Mouse (Mus musculus): ENCODE measurements around the gene Shbg. TPM values are rescaled to one million over a fixed set of nuclear protein-coding genes. Genes with fewer than 3 reads are reported as not detected.

The Shbg gene
- polyA plus RNA-seq, 1 experiment from 2014 or later, result not detected

- H3K27ac ChIP-seq (ENCODE audit: low read depth, low read length), result no peak overlapping the region
- DNase-seq (ENCODE audit: low spot score), result no peak
- H3K36me3 ChIP-seq (ENCODE audit: control insufficient read depth, insufficient read depth, low read length), result no peaks in the 10 kb centered on the region
- H3K4me1 ChIP-seq (ENCODE audit: control insufficient read depth, insufficient read depth, low read length), result peaks cover 8% of the 10 kb centered on the region
- no peak overlapping the region for H3K9ac ChIP-seq (ENCODE audit: low read length)
- H3K27me3 ChIP-seq (ENCODE audit: control insufficient read depth, insufficient read depth, low read length), result 0 out of 2 replicates have a peak, but pooled peaks cover 5% of the 10 kb centered on the region
- H3K9me3 ChIP-seq (ENCODE audit: control insufficient read depth, low read length), result no peaks in the 10 kb centered on the region
- H3K4me2 ChIP-seq (ENCODE audit: low read depth), result no peak overlapping the region
- ATAC-seq (ENCODE audit: insufficient read depth, low FRiP score, low TSS enrichment), result no peak
- no peak overlapping the region for H3K4me3 ChIP-seq (ENCODE audit: low read depth, low read length)
- 7% methylated on average over 9 of the region's 9 CpGs for WGBS
Measured at GRCm38 (mm10) chr11:69599436-69599835, 18.3 kb downstream of the Shbg start.

- ATAC-seq (ENCODE audit: insufficient read depth, low FRiP score, low TSS enrichment) (no peak), DNase-seq (ENCODE audit: low spot score) (no peak)
- no peaks in the 10 kb centered on the region for H3K9me3 ChIP-seq (ENCODE audit: control insufficient read depth, low read length)
- H3K27ac ChIP-seq (ENCODE audit: low read depth, low read length), result no peak overlapping the region
- 96% methylated on average over 6 of the region's 6 CpGs for WGBS
- no peak overlapping the region for H3K4me2 ChIP-seq (ENCODE audit: low read depth)
- peaks cover 4% of the 10 kb centered on the region; the same call in 1 of the 2 replicates for H3K4me1 ChIP-seq (ENCODE audit: control insufficient read depth, insufficient read depth, low read length)
- peaks cover 10% of the 10 kb centered on the region for H3K36me3 ChIP-seq (ENCODE audit: control insufficient read depth, insufficient read depth, low read length)
- no peaks in the 10 kb centered on the region for H3K27me3 ChIP-seq (ENCODE audit: control insufficient read depth, insufficient read depth, low read length)
- no peak overlapping the region for H3K9ac ChIP-seq (ENCODE audit: low read length)
- H3K4me3 ChIP-seq (ENCODE audit: low read depth, low read length), result no peak overlapping the region
Measured at GRCm38 (mm10) chr11:69594853-69595252, 22.9 kb downstream of the Shbg start.

- no peak for DNase-seq (ENCODE audit: low spot score)
- Histone ChIP-seq H3K9me3 (ENCODE audit: control insufficient read depth, low read length) (no peaks in the 10 kb centered on the region), H3K4me2 (ENCODE audit: low read depth) (no peak overlapping the region), H3K4me3 (ENCODE audit: low read depth, low read length) (no peak overlapping the region), H3K27me3 (ENCODE audit: control insufficient read depth, insufficient read depth, low read length) (no peaks in the 10 kb centered on the region), H3K36me3 (ENCODE audit: control insufficient read depth, insufficient read depth, low read length) (peaks cover 24% of the 10 kb centered on the region), H3K4me1 (ENCODE audit: control insufficient read depth, insufficient read depth, low read length) (no peaks in the 10 kb centered on the region), H3K9ac (ENCODE audit: low read length) (no peak overlapping the region), H3K27ac (ENCODE audit: low read depth, low read length) (no peak overlapping the region)
- WGBS, result 93% methylated on average over 4 of the region's 4 CpGs
- ATAC-seq (ENCODE audit: insufficient read depth, low FRiP score, low TSS enrichment), result no peak
Measured at GRCm38 (mm10) chr11:69592799-69593198, 24.9 kb downstream of the Shbg start.

GRCm38 (mm10) chr11:69591899-69592637 is 25.6 kb downstream of the Shbg start:
- Histone ChIP-seq H3K27me3 (ENCODE audit: control insufficient read depth, insufficient read depth, low read length) (no peaks in the 10 kb centered on the region), H3K4me3 (ENCODE audit: low read depth, low read length) (no peak overlapping the region), H3K36me3 (ENCODE audit: control insufficient read depth, insufficient read depth, low read length) (peaks cover 28% of the 10 kb centered on the region), H3K9ac (ENCODE audit: low read length) (no peak overlapping the region), H3K9me3 (ENCODE audit: control insufficient read depth, low read length) (no peaks in the 10 kb centered on the region), H3K4me1 (ENCODE audit: control insufficient read depth, insufficient read depth, low read length) (no peaks in the 10 kb centered on the region), H3K27ac (ENCODE audit: low read depth, low read length) (no peak overlapping the region), H3K4me2 (ENCODE audit: low read depth) (no peak overlapping the region)
- 84% methylated on average over 7 of the region's 7 CpGs for WGBS
- DNase-seq (ENCODE audit: low spot score), result no peak
- no peak for ATAC-seq (ENCODE audit: insufficient read depth, low FRiP score, low TSS enrichment)

GRCm38 (mm10) chr11:69591424-69591823 is 26.3 kb downstream of the Shbg start:
- ATAC-seq (ENCODE audit: insufficient read depth, low FRiP score, low TSS enrichment) (no peak), DNase-seq (ENCODE audit: low spot score) (no peak)
- Histone ChIP-seq H3K27ac (ENCODE audit: low read depth, low read length) (no peak overlapping the region), H3K36me3 (ENCODE audit: control insufficient read depth, insufficient read depth, low read length) (peaks cover 28% of the 10 kb centered on the region), H3K9me3 (ENCODE audit: control insufficient read depth, low read length) (no peaks in the 10 kb centered on the region), H3K27me3 (ENCODE audit: control insufficient read depth, insufficient read depth, low read length) (no peaks in the 10 kb centered on the region), H3K4me3 (ENCODE audit: low read depth, low read length) (no peak overlapping the region), H3K4me1 (ENCODE audit: control insufficient read depth, insufficient read depth, low read length) (no peaks in the 10 kb centered on the region), H3K4me2 (ENCODE audit: low read depth) (no peak overlapping the region), H3K9ac (ENCODE audit: low read length) (no peak overlapping the region)
- 80% methylated on average over 3 of the region's 3 CpGs for WGBS

GRCm38 (mm10) chr11:69590622-69591021 is 27.1 kb downstream of the Shbg start:
- no peaks in the 10 kb centered on the region for H3K4me1 ChIP-seq (ENCODE audit: control insufficient read depth, insufficient read depth, low read length)
- H3K4me3 ChIP-seq (ENCODE audit: low read depth, low read length), result no peak overlapping the region
- H3K9me3 ChIP-seq (ENCODE audit: control insufficient read depth, low read length), result no peaks in the 10 kb centered on the region
- WGBS, result 96% methylated on average over 8 of the region's 8 CpGs
- H3K27me3 ChIP-seq (ENCODE audit: control insufficient read depth, insufficient read depth, low read length), result no peaks in the 10 kb centered on the region
- H3K27ac ChIP-seq (ENCODE audit: low read depth, low read length), result no peak overlapping the region
- ATAC-seq (ENCODE audit: insufficient read depth, low FRiP score, low TSS enrichment) (no peak), DNase-seq (ENCODE audit: low spot score) (no peak)
- H3K4me2 ChIP-seq (ENCODE audit: low read depth), result no peak overlapping the region
- H3K36me3 ChIP-seq (ENCODE audit: control insufficient read depth, insufficient read depth, low read length), result peaks cover 28% of the 10 kb centered on the region
- no peak overlapping the region for H3K9ac ChIP-seq (ENCODE audit: low read length)

- H3K9ac ChIP-seq (ENCODE audit: low read length), result no peak overlapping the region
- 96% methylated on average over 22 of the region's 22 CpGs for WGBS
- ATAC-seq (ENCODE audit: insufficient read depth, low FRiP score, low TSS enrichment), result no peak
- no peaks in the 10 kb centered on the region for H3K9me3 ChIP-seq (ENCODE audit: control insufficient read depth, low read length)
- H3K4me3 ChIP-seq (ENCODE audit: low read depth, low read length), result no peak overlapping the region
- H3K4me1 ChIP-seq (ENCODE audit: control insufficient read depth, insufficient read depth, low read length), result no peaks in the 10 kb centered on the region
- H3K4me2 ChIP-seq (ENCODE audit: low read depth), result no peak overlapping the region
- no peak overlapping the region for H3K27ac ChIP-seq (ENCODE audit: low read depth, low read length)
- H3K27me3 ChIP-seq (ENCODE audit: control insufficient read depth, insufficient read depth, low read length), result no peaks in the 10 kb centered on the region
- DNase-seq (ENCODE audit: low spot score), result no peak
- peaks cover 28% of the 10 kb centered on the region for H3K36me3 ChIP-seq (ENCODE audit: control insufficient read depth, insufficient read depth, low read length)
Measured at GRCm38 (mm10) chr11:69589207-69589834, 28.4 kb downstream of the Shbg start.

- peaks cover 4% of the 10 kb centered on the region; the same call in 1 of the 2 replicates for H3K4me1 ChIP-seq (ENCODE audit: control insufficient read depth, insufficient read depth, low read length)
- no peak overlapping the region for H3K27ac ChIP-seq (ENCODE audit: low read depth, low read length)
- no peak overlapping the region for H3K4me2 ChIP-seq (ENCODE audit: low read depth)
- no peak overlapping the region for H3K9ac ChIP-seq (ENCODE audit: low read length)
- H3K36me3 ChIP-seq (ENCODE audit: control insufficient read depth, insufficient read depth, low read length), result peaks cover 26% of the 10 kb centered on the region
- ATAC-seq (ENCODE audit: insufficient read depth, low FRiP score, low TSS enrichment) (no peak), DNase-seq (ENCODE audit: low spot score) (no peak)
- H3K4me3 ChIP-seq (ENCODE audit: low read depth, low read length), result no peak overlapping the region
- no peaks in the 10 kb centered on the region for H3K27me3 ChIP-seq (ENCODE audit: control insufficient read depth, insufficient read depth, low read length)
- H3K9me3 ChIP-seq (ENCODE audit: control insufficient read depth, low read length), result no peaks in the 10 kb centered on the region
- 82% methylated on average over 7 of the region's 7 CpGs for WGBS
Measured at GRCm38 (mm10) chr11:69585718-69586325, 31.9 kb downstream of the Shbg start.
